Mouse (Mus musculus) cerebellum, postnatal 10 days (tissue): ENCODE data around the gene Rab1a.
"Not testable (repeated sequence)": the region's sequence is repeated elsewhere in the genome, so short reads cannot be mapped to it uniquely, and the experiment has no call there.

Source experiments
- DNase-seq, 2 experiments: peaks; one replicate each; pipeline ENCODE4 v3.0.0; 2021; ENCODE audit warnings: mixed read lengths in 2 of 2

Gene Rab1a

DNA sequence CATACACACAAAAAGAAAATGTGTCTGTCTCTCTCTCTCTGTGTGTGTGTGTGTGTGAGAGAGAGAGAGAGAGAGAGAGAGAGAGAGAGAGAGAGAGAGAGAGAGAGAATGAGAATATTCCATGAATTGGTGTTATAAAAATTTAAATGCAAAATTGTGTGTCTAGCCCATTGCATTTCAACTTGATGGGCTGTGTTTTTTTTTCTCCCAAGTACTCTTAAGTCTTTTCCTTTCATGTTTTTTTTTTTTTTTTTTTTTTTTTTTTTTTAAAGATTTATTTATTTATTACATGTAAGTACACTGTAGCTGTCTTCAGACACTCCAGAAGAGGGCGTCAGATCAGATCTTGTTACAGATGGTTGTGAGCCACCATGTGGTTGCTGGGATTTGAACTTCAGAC, 20.4 kb downstream of the Rab1a start:
- not testable (repeated sequence) for DNase-seq

DNA sequence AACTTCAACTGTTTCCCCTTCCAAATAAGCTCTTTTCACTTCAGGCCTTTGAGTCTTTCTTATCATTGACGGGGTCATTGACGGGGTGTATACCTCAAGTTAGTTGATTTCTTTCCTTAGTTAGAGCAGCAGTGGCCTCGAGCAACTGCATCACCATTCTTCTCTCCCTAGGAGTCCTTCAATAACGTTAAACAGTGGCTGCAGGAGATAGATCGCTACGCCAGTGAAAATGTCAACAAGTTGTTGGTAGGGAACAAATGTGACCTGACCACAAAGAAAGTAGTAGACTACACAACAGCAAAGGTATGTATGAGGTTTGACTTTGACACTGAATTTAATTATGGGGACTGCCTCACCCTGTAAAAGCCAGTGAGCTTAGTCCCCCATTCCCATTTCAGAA, 23.0 kb downstream of the Rab1a start:
- DNase-seq: no peak

DNA sequence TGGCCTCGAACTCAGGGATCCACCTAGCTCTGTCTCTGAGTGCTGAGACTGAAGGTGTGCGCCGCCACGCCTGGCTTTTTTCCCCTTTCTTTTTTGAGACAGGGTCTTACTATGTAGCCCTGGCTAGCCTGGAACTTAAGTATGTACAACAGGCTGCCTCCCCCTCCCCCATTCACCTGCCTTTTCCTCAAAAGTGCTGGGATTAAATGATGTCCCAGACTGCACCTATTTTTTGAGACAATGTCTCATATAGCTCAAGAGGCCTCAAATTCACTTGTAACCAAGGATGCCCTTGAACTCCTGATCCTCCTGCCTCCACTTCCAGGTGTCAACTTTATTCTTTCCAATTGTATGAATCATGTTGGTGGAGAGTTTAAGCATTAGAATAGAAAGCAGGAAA, 24.7 kb downstream of the Rab1a start:
- DNase-seq: no peak

DNA sequence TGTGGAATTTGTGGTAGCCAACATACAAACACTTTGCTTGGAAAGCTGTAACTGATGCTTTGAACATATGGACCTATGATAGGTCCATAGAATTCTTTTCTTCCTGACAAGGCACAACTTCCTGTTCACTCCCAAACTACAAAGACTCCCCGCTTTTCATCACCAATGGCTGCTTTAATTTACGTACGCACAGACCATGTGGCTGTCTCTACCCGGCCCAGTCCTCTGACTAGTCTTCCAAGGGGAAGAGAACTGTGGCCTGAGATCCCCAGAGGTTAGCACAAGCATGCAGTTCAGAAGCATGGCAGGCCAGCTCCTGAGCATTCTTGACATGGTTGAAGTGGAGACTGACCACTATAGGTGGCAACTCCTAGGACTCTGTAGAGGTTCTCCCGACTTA, 27.4 kb downstream of the Rab1a start:
- DNase-seq: no peak

DNA sequence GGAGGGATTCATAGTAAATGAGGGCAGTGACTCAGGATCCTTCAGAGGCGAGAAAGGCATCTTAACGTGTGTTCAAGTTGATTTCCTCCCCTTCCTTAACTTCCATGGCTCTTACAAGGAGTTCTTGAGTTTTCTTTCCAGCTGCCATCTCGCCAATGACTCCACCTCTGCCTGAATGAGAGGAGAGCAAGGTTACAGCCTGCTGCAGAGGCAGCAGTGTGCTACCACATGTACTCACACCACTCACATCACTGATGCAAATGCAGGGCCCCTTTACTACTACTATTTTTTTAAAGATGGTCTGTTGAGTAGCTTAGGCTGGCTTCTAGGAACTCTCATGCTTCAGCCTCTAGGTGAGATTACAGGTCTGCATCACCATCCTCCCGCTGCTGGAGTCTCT, 28.1 kb downstream of the Rab1a start:
- DNase-seq: no peak

DNA sequence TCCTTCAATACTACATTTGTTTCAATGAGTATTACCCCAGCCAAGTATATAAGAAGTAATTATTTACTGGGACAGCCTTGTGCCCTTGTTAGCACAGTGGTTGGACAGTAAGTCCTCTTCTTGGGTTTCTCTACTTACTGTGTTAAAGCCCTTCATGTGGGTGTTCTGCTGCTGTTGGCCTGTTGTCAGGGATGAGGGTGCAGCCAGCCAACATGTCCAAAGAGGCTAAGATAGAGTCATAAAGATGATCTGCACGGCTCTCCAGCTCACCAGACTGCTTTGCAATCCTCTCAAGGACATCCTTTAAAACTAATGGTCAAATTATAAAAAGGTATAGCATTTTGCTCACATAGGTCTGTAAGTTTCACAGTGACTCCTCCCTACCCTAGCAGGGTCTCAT, 29.1 kb downstream of the Rab1a start:
- DNase-seq: no peak

DNA sequence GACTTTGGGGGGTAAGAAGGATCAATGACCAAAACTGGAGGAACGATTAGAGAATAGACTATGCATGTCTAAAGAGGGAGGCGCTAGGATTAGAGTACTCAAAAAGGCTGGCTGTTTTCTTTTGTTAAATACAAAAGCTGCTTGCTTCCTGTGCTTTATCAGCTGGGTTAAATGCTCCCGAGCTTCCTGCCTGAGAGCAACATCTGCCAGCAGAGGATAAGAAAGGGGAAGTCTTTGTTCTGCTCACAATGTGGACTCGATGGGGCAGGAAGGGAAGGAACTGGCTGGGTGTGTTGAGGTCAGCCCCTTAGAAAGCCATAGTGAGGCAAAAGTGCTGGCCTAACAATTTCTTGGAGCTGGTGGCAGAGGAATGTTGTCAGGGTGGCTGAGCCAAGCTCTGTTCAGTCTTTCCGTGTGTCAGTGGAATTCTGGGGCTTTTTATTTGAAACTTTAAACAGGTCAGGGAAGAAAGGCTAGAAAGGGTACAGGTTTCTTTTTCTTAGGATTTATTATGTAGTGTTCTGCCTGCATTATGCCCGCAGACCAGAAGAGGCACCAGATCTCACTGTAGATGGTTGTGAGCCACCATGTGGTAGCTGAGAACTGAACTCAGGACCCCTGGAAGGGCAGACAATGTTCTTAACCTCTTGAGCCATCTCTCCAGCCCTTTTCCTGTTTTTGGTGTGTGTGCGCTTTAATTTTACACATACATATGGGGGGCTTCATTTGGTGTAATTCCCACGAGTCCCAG, 30.1 kb downstream of the Rab1a start:
- DNase-seq: no peak

DNA sequence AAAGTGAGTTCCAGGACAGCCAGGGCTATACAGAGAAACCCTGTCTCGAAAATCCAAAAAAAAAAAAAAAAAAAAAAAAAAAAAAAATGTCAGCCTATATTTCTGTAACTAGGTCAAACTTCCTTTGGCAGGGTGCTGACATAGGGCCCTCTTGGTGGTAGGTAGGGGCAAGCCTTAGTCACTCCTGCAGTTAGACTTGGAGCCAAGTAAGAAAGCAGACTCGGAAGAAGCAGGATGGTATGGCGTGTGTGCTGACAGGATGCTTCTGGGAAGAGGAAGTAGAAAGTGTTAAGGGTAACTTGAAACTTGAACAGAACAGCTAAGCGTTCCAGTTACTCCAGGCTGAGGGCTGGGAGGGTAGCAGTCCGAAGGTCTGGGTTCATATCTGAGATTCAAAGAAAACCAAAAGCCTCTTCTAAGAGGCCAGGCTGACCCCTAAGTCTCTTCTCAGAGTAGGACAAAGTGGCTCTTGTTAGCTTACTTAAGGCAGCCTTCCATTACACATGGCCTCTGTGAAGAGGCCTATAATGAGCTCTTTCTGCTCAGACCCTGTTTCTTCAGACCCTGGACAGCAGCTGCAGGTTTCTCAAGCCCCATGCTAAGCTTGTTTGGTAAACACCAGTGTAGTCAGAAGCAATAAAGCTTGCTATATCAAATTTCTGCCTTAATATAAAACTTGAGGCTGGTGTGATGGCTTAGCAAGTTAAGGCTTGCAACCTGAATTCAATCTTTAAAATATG, 31.0 kb downstream of the Rab1a start:
- DNase-seq: no peak

DNA sequence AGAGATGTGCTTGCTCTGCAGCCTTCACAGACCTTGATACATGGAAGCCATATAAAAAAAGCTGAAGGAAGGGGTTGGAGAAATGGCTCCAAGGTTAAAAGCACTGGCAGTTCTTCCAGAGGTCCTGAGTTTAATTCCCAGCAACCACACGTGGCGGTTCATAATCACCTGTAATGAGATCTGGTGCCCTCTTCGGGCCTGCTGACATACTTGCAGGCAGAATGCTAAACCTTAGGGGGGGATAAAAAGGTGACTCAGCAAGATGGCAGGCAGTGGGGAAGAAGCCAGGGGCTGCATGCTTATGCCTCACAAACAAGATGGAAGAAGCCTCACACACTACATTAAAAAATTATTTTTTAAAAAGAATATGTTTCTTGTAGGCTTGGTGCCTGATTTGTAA, 33.0 kb downstream of the Rab1a start:
- DNase-seq: no peak

DNA sequence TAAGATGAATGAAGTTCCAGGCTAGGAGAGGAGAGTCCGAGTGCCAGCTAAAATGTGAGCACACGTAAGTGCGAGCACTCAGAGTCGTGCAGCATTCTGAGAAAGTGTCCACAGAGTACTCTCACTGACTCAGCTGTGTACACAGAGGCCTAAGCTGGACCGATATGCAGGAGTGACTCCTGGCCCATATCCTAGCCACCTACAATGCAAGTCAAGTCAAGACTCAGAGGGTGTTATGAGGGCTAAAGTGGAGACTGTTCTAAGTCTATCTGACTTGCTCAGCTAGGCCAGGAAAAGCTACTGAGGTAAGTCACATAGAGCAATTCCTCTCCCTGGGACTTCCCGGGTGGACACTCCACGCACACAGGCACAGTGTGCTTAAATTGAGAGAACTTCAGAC, 35.8 kb downstream of the Rab1a start:
- DNase-seq: no peak

DNA sequence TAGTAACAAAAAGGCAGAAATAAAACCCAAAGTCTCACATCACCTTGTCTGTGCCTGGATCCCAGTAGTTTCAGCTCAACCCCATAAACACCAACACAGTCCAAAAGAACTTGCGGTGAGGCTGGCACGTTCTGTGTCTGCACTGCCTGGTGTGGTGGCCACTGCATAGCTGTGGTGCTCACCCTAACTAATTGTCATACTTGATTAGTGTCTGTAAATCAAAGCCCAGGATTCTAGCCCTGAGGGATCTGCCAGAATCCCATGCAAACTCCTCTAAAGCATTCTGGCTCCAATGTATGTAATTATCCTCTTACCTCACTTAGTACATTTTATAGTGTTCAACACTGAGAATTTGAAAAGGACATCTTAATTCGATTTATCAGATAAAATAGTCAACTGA, 36.7 kb downstream of the Rab1a start:
- no peak for DNase-seq

DNA sequence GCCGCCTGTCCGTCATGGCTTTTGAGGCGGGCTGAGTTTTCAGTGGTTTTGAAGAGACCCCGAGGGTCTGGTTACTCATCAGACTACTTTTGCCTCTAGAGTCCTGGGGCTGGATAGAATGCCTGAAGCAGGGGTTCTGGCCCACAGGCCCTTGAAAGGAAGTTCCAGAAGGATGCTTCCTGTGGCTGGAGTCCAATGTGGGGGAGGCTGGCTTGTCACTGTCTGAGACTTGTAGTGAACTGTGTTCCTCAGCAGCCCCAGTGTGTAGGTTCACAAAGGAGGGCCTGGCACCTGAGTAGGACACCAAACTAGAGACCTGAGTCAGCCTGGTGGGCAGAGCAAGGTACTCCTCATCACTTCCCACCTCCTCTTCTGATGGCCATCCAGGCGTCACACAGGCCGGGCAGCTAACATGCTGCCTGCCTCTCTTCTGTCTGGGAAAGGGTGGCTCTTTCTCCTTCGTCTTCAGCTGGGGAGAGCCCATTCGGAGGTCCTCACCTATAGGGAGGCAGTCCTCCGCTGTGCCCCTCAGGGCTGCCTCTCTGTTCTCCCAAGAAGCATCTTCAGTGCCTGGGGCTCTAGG, 38.1 kb downstream of the Rab1a start:
- DNase-seq: no peak

DNA sequence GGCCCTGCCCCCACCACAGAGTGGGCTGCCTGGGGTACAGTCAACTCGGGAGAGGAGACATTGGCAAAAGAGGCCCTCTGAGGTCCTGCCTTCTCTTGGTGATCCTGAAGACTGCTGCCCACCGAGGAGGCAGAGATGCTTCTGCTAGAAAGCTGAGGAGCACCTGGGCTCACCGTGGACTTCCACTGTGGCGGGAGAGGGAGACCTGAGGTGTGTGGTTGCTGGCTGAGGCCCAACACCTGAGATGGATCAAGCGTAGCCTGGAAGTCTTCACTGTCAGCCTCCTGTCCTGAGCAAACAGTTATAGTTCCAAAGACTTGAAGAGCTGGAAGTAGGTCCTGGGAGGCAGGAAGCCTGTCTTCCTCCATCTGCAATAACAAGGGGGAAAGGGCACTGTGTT, 39.1 kb downstream of the Rab1a start:
- DNase-seq: no peak

DNA sequence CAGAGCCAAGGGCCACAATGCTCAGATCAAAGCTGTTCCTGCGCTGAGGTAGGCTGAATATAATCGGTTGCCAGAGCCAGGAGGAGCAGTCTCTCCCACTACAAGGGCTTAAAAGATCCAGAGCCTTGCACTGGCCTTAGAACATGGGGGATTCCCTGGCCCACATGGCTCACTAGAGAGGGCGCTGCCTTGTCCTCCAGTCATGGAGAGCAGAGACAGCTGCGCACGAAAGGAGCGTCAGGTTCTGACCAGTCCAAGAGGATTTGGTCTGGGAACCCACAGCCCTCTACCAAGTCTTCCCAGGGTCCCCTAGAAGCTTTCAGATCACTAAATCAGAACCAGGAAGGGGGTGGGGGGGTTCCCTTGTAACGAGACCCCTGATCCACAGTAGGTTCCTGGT, 40.1 kb downstream of the Rab1a start:
- no peak for DNase-seq

DNA sequence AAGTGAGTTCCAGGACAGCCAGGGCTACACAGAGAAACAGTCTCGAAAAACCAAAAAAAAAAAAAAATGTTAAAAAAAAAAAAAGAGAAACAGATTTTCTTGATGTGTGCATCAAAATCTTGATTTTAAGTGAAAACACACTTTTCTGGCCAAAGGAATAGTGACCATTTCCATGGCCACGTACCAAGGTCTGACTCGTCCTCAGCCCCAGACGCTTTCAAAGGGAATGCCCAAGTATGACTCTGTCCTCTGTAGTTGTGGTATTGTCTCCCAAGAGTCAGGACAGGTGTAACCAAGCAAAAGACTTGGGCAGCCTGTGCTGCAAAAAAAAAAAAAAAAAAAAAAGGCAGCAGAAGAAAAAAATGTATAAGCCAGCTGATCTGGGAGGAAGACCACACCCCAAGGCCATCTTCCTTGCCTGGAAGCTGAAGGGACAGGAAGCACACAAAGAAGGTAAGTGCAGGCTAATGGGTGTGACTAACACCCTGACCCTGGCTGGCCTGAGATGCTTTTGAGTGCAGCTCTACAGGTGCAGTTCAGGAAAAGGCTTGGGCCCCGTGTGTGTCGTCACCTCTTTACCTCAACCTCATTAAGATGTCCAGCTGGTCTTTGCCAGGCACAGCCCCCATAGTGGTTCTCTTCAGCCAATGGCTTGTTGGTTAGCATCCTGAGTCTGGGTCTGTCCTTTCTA, 41.3 kb downstream of the Rab1a start:
- no peak for DNase-seq

DNA sequence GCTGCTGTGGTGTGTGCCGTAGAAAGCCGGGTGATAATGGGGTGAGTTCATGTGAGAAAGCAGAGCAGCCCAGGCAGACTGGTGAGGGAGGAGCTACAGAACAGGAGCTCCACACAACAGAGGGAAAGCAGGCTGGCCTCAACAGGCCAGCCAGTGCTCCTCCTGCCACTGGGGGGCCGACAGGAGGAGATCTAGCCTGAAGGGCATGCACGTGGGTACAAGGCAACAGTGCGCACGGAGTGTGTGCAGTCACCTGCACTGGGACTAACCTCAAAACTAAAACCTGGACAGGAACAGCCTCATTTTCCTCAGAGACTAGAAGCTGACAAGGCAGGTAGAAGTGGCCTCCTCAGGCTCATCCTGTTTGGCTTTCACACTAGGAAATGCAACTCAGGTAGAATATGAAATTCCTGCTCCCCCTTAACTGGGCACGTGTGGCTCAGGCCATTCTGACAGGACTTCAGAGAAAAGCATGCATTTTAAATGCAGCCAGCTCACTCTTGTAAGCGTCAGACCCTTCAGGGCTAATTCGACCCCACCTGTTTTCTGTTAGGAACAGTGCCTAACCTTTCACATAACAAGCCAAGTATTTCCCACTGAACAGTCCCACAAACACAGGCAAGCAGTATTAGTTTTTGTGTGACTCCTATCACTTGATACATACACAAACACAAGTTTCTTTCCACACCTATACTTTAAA, 42.1 kb downstream of the Rab1a start:
- DNase-seq: peak in 1 of 2 experiments; percentile 32

DNA sequence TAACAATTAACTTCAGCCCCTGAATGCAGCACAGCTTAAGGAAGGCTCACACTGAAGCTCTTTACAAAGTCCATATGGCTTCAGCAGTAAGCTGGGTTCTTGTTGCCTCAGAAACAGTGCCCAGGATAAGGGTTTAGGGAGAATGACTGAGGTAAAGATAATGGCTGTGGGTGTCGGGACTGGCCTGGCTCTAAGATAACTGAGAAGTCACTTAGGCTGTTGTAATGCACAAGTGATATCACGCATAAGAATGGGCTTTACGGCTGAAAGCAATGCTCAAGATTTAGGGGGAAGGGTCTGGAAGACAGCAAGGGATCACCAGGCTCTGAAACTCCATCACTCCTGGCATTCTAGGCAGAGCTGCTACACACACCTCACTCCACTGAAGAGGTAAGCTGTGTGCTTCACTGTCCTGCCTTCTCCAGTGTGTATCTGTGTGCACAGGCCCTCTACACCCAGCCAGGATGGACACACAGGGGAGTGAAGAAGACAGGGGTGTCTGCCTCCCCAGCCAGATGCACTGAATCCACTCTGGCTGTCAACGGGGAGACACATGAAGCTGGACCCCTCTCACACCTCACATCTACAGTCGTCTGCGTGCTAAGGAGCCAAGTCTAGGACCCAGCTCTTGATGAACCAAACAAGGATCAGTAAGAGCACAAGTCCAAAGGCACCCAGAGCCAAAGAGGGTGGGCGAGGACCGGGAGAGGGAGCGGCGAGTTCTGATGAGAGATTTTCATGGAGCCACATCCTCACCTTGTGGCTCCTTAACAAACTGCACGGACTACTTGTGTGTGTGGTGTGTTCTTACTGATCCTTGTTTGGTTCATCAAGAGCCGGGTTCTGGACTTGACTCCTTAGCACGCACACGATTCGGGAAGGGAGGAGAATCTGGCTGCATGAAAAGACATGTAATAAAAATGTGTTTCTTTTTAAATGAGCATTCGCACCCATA, 43.4 kb downstream of the Rab1a start:
- DNase-seq: no peak

DNA sequence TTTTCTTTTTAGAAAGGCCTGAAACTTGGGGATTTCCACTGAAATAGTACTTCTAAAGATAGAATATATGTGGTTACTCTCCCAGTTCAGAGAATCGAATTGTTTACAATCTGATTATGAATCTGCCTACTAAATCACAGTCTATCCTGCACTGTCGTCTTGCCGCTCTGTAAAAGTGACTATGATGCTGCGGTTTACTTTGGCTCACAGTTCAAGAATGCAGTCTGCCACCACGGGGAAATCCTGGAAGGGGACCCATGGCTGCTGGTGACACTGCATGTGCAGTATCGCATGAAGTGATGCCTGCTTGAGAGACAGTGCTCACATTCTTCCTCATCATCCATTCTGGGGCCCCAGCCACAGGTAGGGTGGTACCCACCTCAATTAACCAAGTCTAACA, 44.1 kb downstream of the Rab1a start:
- no peak for DNase-seq

DNA sequence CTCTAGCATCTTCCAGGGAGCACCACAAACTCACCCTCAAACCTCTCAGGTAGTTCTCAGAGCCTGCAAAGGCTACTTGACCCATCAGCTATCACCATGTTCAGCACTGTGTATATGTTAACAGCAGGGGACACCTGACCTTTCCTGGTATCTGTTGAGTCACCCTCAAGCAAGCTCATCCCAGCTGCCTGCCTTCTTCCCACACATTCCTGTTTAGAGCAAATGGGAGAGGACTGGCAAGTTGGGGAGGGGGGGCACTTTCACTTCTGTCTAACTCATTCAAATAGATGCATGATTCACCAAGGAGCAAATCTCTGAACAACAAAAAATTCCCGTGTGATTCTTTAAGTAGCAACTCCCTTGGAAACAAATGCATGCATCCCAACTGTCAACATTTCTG, 45.4 kb downstream of the Rab1a start:
- no peak for DNase-seq

DNA sequence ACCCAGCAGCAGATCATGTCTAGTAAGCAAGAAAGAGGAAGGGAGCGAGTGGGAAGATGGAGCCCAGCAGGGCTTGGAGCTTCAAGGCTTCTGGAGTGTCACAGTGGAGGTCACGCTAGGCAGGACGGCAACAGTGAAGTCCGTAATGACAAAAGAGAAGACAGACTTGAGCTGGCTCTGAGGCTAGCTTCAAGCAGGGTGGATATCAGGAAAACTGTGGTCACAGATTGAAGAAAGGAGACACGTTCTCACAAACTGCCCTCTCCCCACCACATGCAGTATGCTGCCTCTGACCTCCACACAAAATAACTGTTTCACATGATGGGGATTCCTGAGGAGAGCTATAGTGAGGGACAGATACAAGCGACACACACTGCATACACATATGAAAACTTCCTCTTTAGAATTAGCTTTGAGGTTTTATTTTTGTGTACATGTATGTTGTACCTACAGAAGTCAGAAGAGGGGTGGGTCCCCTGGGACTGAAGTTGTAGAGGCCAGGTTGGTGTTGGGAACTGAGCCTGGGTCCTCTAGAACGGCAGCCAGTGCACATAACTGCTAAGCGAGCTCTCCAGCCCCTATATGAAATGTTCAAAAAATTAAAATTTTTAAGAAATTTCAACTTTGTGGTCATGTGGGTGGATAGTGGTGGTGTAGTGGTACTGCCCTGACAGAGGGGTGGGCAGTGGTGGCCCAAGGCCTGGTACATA, 46.1 kb downstream of the Rab1a start:
- DNase-seq: no peak

DNA sequence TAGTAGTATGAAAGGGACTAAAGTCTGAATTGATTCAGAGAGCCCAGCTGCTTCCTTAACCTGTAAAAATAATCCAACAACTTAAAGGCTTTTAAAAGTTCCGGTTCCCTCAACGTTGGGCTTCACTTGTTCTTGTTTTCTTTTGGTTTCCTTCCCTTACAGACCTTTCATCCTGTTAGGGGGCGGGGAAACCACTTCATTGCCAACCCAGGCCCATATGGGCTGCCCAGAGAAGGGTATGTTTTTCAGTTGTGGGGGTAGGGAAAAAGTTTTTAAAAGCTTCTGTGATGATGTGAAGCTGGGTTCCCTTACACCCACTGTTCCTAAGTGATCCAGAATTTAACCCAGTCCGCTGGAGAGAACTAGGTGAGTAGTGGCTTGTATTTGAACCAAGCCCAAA, 47.0 kb downstream of the Rab1a start:
- DNase-seq: peak in 1 of 2 experiments; percentile 25
